Comparison of ENCODE assay signal across 8 mouse cellular contexts in the genomic region with DNA sequence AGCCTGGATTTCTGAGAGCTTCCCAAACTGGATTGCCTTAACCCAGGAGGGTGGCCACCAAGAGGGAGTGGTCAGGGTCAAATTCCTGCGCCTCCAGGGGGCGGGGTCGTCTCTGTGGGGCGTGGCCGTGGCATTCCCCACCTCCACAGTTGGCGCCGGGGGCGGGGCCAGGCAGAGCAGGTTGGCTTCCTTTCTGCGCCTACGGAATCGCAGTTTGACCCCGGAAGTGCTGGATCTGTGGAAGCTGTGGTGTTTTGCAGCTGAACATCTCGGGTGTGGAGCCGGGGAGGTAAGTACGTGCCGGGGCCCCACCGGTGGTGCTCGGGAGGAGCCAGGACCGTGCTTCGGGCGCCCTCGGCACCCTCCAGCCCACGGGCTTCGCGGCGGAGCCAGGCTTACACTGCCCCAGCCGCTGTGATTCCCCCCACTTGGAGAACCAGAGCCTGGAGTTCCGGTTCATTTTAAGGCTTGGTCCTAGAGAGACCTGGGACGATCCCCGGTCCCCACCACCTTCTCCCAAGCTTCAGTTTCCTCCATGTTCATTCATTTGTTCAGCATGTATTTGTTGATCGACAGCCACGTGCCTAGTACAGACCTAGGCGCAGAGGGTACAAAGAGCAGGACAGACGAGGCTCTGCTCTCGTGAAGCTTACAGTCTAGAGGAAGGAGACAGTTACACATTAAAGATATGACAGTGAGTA. TPM values are rescaled to one million over a fixed set of nuclear protein-coding genes. Genes with fewer than 3 reads are reported as not detected.
DNase-seq lines count a peak whose midpoint lies in the region; ATAC-seq lines count a peak whose summit lies in the region.

TSS of gene Ascc2 (plus strand) at position 214 of the 701 bp plus-strand sequence.

- H3K27ac ChIP-seq in forebrain, embryonic 11.5 days (ENCODE audit: low read depth, low read length): no peak within 1 kb of the TSS
- peak within 1 kb of the TSS; percentile 57 for H3K27ac ChIP-seq in heart, embryonic 16.5 days (ENCODE audit: low read length)
- peak within 1 kb of the TSS; percentile 91 for H3K27ac ChIP-seq in liver, embryonic 15.5 days (replicated peaks)
- H3K27ac ChIP-seq in neural tube, embryonic 12.5 days: no peak within 1 kb of the TSS

- H3K4me1 ChIP-seq in forebrain, embryonic 11.5 days (replicated peaks; ENCODE audit: control insufficient read depth, insufficient read depth, low read length): no peaks in the 10 kb centered on the region; the same call in 1 of the 2 replicates
- H3K4me1 ChIP-seq in heart, embryonic 16.5 days (ENCODE audit: control insufficient read depth, insufficient read depth, low read length): peaks cover 11% of the 10 kb centered on the region
- H3K4me1 ChIP-seq in liver, embryonic 15.5 days (replicated peaks): peaks cover 53% of the 10 kb centered on the region
- peaks cover 11% of the 10 kb centered on the region for H3K4me1 ChIP-seq in neural tube, embryonic 12.5 days

- peak within 1 kb of the TSS; percentile 83 for H3K4me3 ChIP-seq in forebrain, embryonic 11.5 days (ENCODE audit: low read depth, low read length)
- H3K4me3 ChIP-seq in heart, embryonic 16.5 days (ENCODE audit: low read length): peak within 1 kb of the TSS; percentile 73
- peak within 1 kb of the TSS; percentile 77 for H3K4me3 ChIP-seq in liver, embryonic 15.5 days (replicated peaks)
- H3K4me3 ChIP-seq in neural tube, embryonic 12.5 days: peak within 1 kb of the TSS; percentile 80

- H3K27me3 ChIP-seq in forebrain, embryonic 11.5 days (ENCODE audit: control insufficient read depth, insufficient read depth, low read length): no peaks in the 10 kb centered on the region
- H3K27me3 ChIP-seq in heart, embryonic 16.5 days (ENCODE audit: control insufficient read depth, insufficient read depth, low read length): no peaks in the 10 kb centered on the region
- H3K27me3 ChIP-seq in liver, embryonic 15.5 days: no peaks in the 10 kb centered on the region
- no peaks in the 10 kb centered on the region for H3K27me3 ChIP-seq in neural tube, embryonic 12.5 days (replicated peaks)

- ATAC-seq in forebrain, embryonic 11.5 days (replicated peaks; ENCODE audit: low FRiP score): peak; percentile 91
- peak; percentile 97 for ATAC-seq in heart, embryonic 16.5 days (replicated peaks; ENCODE audit: extremely low read depth, insufficient read depth, low FRiP score)
- ATAC-seq in liver, embryonic 15.5 days (ENCODE audit: insufficient read depth): peak; percentile 90
- ATAC-seq in neural tube, embryonic 12.5 days (ENCODE audit: low FRiP score, low read depth): peak; percentile 89

- no peaks in the 10 kb centered on the region for H3K9me3 ChIP-seq in forebrain, embryonic 11.5 days (ENCODE audit: control insufficient read depth, low read length)
- H3K9me3 ChIP-seq in heart, embryonic 16.5 days (replicated peaks; ENCODE audit: control insufficient read depth, low read length): no peaks in the 10 kb centered on the region
- H3K9me3 ChIP-seq in liver, embryonic 15.5 days (replicated peaks): no peaks in the 10 kb centered on the region
- H3K9me3 ChIP-seq in neural tube, embryonic 12.5 days: no peaks in the 10 kb centered on the region

- H3K4me2 ChIP-seq in forebrain, embryonic 11.5 days (ENCODE audit: low read depth, low read length, severe bottlenecking): peak within 1 kb of the TSS; percentile 85
- peak within 1 kb of the TSS; percentile 71 for H3K4me2 ChIP-seq in heart, embryonic 16.5 days (ENCODE audit: low read depth, low read length)
- peak within 1 kb of the TSS; percentile 78 for H3K4me2 ChIP-seq in liver, embryonic 15.5 days
- H3K4me2 ChIP-seq in neural tube, embryonic 12.5 days (replicated peaks): peak within 1 kb of the TSS; percentile 88

- peak within 1 kb of the TSS; percentile 77 for H3K9ac ChIP-seq in forebrain, embryonic 11.5 days (ENCODE audit: low read length)
- H3K9ac ChIP-seq in heart, embryonic 16.5 days (ENCODE audit: low read length): peak within 1 kb of the TSS; percentile 77
- peak within 1 kb of the TSS; percentile 72 for H3K9ac ChIP-seq in liver, embryonic 15.5 days
- H3K9ac ChIP-seq in neural tube, embryonic 12.5 days: peak within 1 kb of the TSS; percentile 74

- under 1% methylated on average over 35 of the region's 35 CpGs for WGBS in forebrain, embryonic 11.5 days
- WGBS in heart, embryonic 16.5 days: under 1% methylated on average over 35 of the region's 35 CpGs
- WGBS in liver, embryonic 15.5 days (ENCODE audit: insufficient replicate concordance): under 1% methylated on average over 35 of the region's 35 CpGs
- under 1% methylated on average over 35 of the region's 35 CpGs for WGBS in neural tube, embryonic 12.5 days

- H3K36me3 ChIP-seq in forebrain, embryonic 11.5 days (ENCODE audit: control insufficient read depth, insufficient read depth, low read length): no peaks in the 10 kb centered on the region
- H3K36me3 ChIP-seq in heart, embryonic 16.5 days (ENCODE audit: control insufficient read depth, insufficient read depth): no peaks in the 10 kb centered on the region
- peaks cover 21% of the 10 kb centered on the region; the same call in 1 of the 2 replicates for H3K36me3 ChIP-seq in liver, embryonic 15.5 days (replicated peaks)
- H3K36me3 ChIP-seq in neural tube, embryonic 12.5 days: 0 out of 2 replicates have a peak, but pooled peaks cover 3% of the 10 kb centered on the region

- DNase-seq in CD8-positive naive resting alpha-beta T cell, adult 2 months (ENCODE audit: low read depth in 2 of 2, low spot score in 2 of 2): peak; percentile 77 to 80
- DNase-seq in c-Kit-positive CD71-negative TER-119-negative erythroid progenitor cells, embryonic 14.5 days (ENCODE audit: low read depth): peak; percentile 90
- peak; percentile 97 for DNase-seq in forebrain, embryonic 11.5 days (ENCODE audit: low spot score)
- peak; percentile 97 to 100 for DNase-seq in kidney, postnatal 36 days
- peak; percentile 69 for DNase-seq in telencephalon, adult 2 months (ENCODE audit: low read depth, low spot score)

RNA-seq across cellular contexts. Expression of gene Ascc2, which starts in this region (rescaled TPM):
- polyA plus RNA-seq in forebrain, embryonic 11.5 days (2014; fragmentation: Nextera tagmentation; extraction: Ambion mirVana): 36.7 and 39.2 TPM in 2 replicates
- polyA plus RNA-seq in heart, embryonic 16.5 days (2015; fragmentation: Nextera tagmentation; extraction: Ambion mirVana): 21.1 and 22.0 TPM in 2 replicates
- 17.9 and 18.4 TPM in 2 replicates for polyA plus RNA-seq in liver, embryonic 15.5 days (2015; fragmentation: Nextera tagmentation; extraction: Ambion mirVana)
- 28.6 and 28.8 TPM in 2 replicates for polyA plus RNA-seq in neural tube, embryonic 12.5 days (2016; fragmentation: Nextera tagmentation; extraction: Ambion mirVana)

Comparison
In these comparisons a context has a peak if more than half of its experiments do, and no peak if none do; other contexts are left out.
1. H3K27ac ChIP-seq: peak in heart, embryonic 16.5 days (single experiment) and liver, embryonic 15.5 days (single experiment); none in forebrain, embryonic 11.5 days (single experiment) and neural tube, embryonic 12.5 days (single experiment).
2. Peak in every context shown above with its lines, with median percentiles within 50 percentile points of each other: DNase-seq, ATAC-seq, H3K4me2 ChIP-seq, H3K4me3 ChIP-seq and H3K9ac ChIP-seq.